Mouse (Mus musculus): ENCODE measurements at regions not wholly inside any gene's neighbourhood (a gene's known extent, or its start where the extent isn't known, plus 50 kb on each side); places are given as distances from the start of the nearest gene placed in this dataset.

GRCm38 (mm10) chr8:46411877-46412625, 58.8 kb upstream of the Acsl1 start:
- Histone ChIP-seq H3K4me2 (no peak overlapping the region), H3K4me1 (replicated peaks) (0 out of 2 replicates have a peak, but pooled peaks cover 3% of the 10 kb centered on the region), H3K27ac (ENCODE audit: poor library complexity, severe bottlenecking) (no peak overlapping the region), H3K9ac (no peak overlapping the region), H3K36me3 (no peaks in the 10 kb centered on the region), H3K9me3 (replicated peaks) (peaks cover 6% of the 10 kb centered on the region; the same call in 1 of the 2 replicates), H3K27me3 (replicated peaks) (no peaks in the 10 kb centered on the region), H3K4me3 (no peak overlapping the region)
- no peak for ATAC-seq (ENCODE audit: insufficient number of reproducible peaks, low FRiP score)
- 73% methylated on average over 11 of the region's 11 CpGs for WGBS

- H3K4me1 ChIP-seq (replicated peaks), result 0 out of 2 replicates have a peak, but pooled peaks cover 3% of the 10 kb centered on the region
- H3K9ac ChIP-seq, result no peak overlapping the region
- no peak overlapping the region for H3K27ac ChIP-seq (ENCODE audit: poor library complexity, severe bottlenecking)
- WGBS, result 80% methylated on average over 9 of the region's 9 CpGs
- H3K4me3 ChIP-seq, result no peak overlapping the region
- no peaks in the 10 kb centered on the region for H3K27me3 ChIP-seq (replicated peaks)
- ATAC-seq (ENCODE audit: insufficient number of reproducible peaks, low FRiP score), result no peak
- no peak overlapping the region for H3K4me2 ChIP-seq
- no peaks in the 10 kb centered on the region for H3K36me3 ChIP-seq
- peaks cover 6% of the 10 kb centered on the region; the same call in 1 of the 2 replicates for H3K9me3 ChIP-seq (replicated peaks)
Observed at GRCm38 (mm10) chr8:46413349-46414024, 57.4 kb upstream of the Acsl1 start.

GRCm38 (mm10) chr8:46414874-46415273, 56.0 kb upstream of the Acsl1 start:
- Histone ChIP-seq H3K9me3 (replicated peaks) (peaks cover 6% of the 10 kb centered on the region; the same call in 1 of the 2 replicates), H3K4me1 (replicated peaks) (0 out of 2 replicates have a peak, but pooled peaks cover 3% of the 10 kb centered on the region), H3K4me2 (no peak overlapping the region), H3K4me3 (no peak overlapping the region), H3K27ac (ENCODE audit: poor library complexity, severe bottlenecking) (peak overlapping the region; percentile 80), H3K9ac (no peak overlapping the region), H3K27me3 (replicated peaks) (no peaks in the 10 kb centered on the region), H3K36me3 (no peaks in the 10 kb centered on the region)
- 30% methylated on average over 6 of the region's 6 CpGs for WGBS
- ATAC-seq (ENCODE audit: insufficient number of reproducible peaks, low FRiP score), result no peak

- 74% methylated on average over 5 of the region's 5 CpGs for WGBS
Observed at GRCm38 (mm10) chr8:46419402-46419801, 51.4 kb upstream of the Acsl1 start.

GRCm38 (mm10) chr8:46420476-46420875, 50.4 kb upstream of the Acsl1 start:
- no peak overlapping the region for H3K4me2 ChIP-seq
- whole genome bisulfite sequencing, result 90% methylated on average over 8 of the region's 8 CpGs
- ATAC-seq (ENCODE audit: insufficient number of reproducible peaks, low FRiP score), result no peak
- H3K27ac ChIP-seq (ENCODE audit: poor library complexity, severe bottlenecking), result no peak overlapping the region
- H3K9me3 ChIP-seq (replicated peaks), result 0 out of 2 replicates have a peak, but pooled peaks cover under 1% of the 10 kb centered on the region
- peaks cover 14% of the 10 kb centered on the region for H3K4me1 ChIP-seq (replicated peaks)
- no peaks in the 10 kb centered on the region for H3K27me3 ChIP-seq (replicated peaks)
- H3K4me3 ChIP-seq, result no peak overlapping the region
- no peaks in the 10 kb centered on the region for H3K36me3 ChIP-seq
- H3K9ac ChIP-seq, result no peak overlapping the region

More at GRCm38 (mm10) chr8:46419402-46419801, 51.4 kb upstream of the Acsl1 start:
- ATAC-seq (ENCODE audit: insufficient number of reproducible peaks, low FRiP score), result no peak
- H3K4me1 ChIP-seq (replicated peaks), result peaks cover 17% of the 10 kb centered on the region
- H3K9ac ChIP-seq, result no peak overlapping the region
- no peaks in the 10 kb centered on the region for H3K27me3 ChIP-seq (replicated peaks)
- H3K27ac ChIP-seq (ENCODE audit: poor library complexity, severe bottlenecking), result no peak overlapping the region
- H3K36me3 ChIP-seq, result no peaks in the 10 kb centered on the region
- H3K4me3 ChIP-seq, result no peak overlapping the region
- 0 out of 2 replicates have a peak, but pooled peaks cover 3% of the 10 kb centered on the region for H3K9me3 ChIP-seq (replicated peaks)
- H3K4me2 ChIP-seq, result no peak overlapping the region
